Mouse (Mus musculus) olfactory bulb, adult 2 months (tissue): Measurements from ENCODE around the gene Gzf1.

ENCODE experiments used
- CTCF ChIP-seq: fragments of 200-500 bp; IDR thresholded peaks from 2 replicates; pipeline ENCODE4 v1.5.1; 2012; ENCODE audit warnings: low read depth, mild to moderate bottlenecking, low read length, moderate library complexity; ENCODE audit not compliant: insufficient read depth
- POLR2A ChIP-seq: fragments of 200-500 bp; IDR thresholded peaks from 2 replicates; pipeline ENCODE4 v1.6.1; 2012; ENCODE audit warnings: mild to moderate bottlenecking, low read depth, low read length, moderate library complexity; ENCODE audit not compliant: insufficient read depth

DNA sequence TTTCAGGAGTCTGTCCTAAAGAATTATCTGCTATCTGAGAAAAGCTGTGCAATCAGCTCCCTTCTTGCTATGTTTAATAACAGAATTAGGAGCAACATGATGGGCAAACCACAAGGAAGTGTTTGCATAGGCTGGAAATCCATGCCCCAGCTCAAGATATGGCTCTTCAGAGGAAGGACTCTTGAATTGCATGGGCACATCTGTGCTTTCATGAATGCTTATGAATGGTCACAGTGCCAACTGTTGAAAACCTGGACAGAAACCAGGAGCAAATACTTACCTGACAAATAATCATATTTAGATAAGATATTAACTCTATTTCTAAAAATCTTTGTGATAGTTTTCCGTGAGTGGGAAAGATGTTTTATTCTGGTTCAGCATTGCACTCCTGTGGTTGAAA is 6.0 kb downstream of the Gzf1 start:
- TF ChIP-seq CTCF = no peak
- TF ChIP-seq POLR2A = no peak
